Mouse (Mus musculus): Measurements from ENCODE around the gene Prokr1.
"Not testable (repeated sequence)": the region's sequence is repeated elsewhere in the genome, so short reads cannot be mapped to it uniquely, and the experiment has no call there.

Gene Prokr1

DNA sequence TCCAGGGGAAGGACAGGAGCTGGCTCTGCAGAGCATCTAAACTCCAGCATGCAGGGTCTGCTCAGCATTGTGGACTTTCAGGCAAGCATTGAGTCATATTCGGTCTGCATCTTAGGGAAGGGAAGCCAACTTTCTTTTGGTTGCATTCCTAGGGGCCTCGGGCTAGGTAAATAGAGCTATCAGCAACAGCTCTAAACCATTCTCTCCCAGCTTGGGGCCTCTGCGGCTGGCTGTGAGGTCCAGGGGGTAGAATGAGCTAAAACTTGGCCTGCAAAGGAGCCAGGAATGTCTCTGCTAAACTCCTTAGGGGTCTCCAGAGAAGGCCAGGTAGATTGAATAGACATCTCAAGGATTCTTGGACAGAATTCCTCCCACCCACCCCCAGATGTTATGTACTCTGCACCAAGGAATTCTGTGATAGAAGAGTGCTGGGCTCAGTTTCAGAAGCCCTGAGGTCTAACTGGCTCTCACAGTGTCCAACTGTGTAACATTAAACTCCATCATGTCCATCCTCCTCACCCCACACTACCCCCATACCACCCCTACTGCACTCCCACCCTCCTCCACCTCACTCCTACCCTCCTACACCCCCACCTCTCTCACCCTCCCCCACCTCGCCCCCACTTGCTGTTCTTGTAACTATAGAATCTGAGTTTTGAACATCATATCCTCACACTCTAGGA is 13.8 kb downstream of the Prokr1 start:
- in situ Hi-C loops (cut with MboI; ENCODE audit: unreplicated experiment in 2 of 2): no loop called here

DNA sequence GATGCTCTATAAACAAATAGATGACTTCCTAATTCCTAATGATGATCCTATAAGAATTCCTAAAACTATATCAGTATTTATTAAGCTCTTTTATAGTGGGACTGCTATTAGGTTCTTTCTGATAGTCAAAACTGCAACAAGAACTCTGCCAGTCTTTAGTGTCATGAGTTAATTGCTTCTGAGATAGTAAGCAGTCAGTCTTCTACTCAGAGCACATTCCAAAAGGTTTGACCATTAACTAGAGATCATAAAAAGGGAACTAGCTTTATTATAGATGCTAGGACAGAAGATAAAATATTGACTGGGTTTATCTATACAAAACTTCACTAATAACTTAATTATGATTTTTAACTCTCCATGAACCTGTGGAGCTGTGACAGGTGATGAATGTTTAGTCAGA is 18.7 kb downstream of the Prokr1 start:
- in situ Hi-C loops (cut with MboI; ENCODE audit: unreplicated experiment in 2 of 2): not testable (repeated sequence)

DNA sequence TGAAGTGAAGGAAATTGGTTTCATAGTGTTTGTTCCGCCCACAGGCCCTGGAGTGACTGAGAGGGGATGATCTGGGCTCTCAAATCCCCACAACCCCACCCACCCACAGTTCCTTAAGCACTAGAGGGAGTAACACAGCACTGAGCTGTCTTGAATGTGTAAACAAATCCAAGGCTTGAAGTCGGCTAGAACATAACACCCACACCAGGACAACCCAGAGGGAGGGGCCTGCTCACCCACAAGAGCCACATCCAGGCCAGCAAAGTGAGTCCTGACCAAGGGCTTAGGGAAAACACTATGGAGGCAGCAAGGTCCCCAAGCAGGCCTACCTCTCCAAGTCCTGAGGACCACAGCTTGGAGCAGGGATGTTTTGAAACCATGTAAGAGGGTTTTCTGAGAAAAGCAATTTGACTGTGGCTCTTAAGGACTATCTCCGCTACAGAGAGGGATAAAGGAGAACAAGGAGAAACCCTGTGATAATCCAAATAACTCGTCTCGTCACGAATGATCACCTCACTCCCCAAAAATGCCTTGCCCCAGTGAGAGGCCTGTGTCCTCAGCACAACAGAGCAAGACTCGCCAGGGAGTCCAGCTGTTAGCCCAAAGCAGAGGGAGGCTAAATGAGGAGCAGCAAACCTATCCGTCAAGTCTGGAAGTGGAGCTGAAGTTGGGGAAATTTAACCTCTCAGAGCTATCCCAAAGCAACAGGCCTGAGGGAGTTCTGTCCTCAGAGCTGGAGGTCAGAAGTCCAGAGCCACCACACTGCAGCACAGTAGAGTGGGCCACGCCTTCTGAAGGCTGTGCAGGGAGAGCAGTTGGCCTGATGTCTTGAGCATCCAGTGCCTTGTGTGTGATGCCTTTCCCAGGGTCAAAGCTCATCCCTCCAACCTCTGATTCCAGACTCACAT is 22.6 kb downstream of the Prokr1 start:
- in situ Hi-C loops (cut with MboI; ENCODE audit: unreplicated experiment in 2 of 2): no loop called here

DNA sequence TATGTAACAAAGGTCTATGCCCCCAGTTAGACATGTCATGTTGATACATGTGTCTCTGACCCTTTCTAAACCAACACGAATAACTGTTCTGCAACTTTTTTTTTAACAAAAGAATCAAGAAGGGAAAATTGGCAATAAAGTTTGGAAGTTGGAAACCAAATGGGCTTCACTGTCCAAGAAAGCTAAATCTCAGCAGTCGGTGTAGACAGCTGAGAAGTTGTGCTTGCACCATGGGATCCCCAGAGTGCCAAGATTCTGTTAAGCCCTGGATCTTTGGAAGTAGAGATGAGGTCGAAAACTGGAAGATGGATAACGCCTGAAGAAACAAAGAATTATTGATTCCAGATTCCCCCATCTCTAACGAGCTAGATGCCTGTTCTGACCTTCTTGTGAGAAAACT is 25.4 kb downstream of the Prokr1 start:
- in situ Hi-C loops (cut with MboI; ENCODE audit: unreplicated experiment in 2 of 2): no loop called here

DNA sequence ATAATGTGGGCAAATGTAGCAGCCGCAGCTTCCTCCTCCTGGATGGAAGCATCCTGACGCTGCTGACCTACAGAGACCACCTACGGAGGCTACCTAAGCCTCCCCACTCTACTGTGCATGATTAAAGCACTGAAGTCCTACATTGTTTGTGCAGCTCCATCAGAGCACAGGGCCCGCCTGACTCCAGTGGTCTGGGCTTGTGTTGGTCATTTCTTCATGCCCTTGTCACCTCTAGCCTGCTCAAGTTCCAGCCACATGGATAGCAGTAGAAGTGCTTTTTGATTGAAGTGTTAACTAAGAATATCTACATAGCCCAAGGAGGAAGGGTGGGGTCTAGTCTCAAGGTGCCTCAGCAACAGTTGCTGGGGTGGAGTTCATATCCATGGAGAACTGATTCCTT is 26.2 kb downstream of the Prokr1 start:
- in situ Hi-C loops (cut with MboI; ENCODE audit: unreplicated experiment in 2 of 2): no loop called here

DNA sequence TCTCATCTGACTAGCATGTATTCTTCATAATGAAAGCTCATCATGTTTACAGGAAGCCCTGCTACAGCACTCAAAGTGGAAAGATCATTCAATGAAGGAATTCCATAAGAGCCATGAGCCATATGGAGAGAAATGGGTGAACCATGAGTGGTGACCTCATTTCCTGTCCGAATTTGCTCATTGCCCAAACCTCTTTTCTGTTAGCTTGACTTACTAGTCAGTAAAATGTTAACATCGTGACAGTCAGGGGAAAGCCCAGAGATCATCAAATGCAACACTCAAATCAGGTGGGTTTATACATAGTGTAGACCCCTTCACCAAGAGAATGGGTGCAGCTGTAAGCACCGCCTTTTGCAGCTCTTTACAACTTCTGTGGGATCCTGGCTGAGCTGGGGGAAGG is 36.8 kb downstream of the Prokr1 start:
- in situ Hi-C loops (cut with MboI; ENCODE audit: unreplicated experiment in 2 of 2): loop anchor here in 1 of 2 experiments (10.0 kb wide), 1 partner anchor 111 kb away; no protein-coding TSS in a partner anchor

DNA sequence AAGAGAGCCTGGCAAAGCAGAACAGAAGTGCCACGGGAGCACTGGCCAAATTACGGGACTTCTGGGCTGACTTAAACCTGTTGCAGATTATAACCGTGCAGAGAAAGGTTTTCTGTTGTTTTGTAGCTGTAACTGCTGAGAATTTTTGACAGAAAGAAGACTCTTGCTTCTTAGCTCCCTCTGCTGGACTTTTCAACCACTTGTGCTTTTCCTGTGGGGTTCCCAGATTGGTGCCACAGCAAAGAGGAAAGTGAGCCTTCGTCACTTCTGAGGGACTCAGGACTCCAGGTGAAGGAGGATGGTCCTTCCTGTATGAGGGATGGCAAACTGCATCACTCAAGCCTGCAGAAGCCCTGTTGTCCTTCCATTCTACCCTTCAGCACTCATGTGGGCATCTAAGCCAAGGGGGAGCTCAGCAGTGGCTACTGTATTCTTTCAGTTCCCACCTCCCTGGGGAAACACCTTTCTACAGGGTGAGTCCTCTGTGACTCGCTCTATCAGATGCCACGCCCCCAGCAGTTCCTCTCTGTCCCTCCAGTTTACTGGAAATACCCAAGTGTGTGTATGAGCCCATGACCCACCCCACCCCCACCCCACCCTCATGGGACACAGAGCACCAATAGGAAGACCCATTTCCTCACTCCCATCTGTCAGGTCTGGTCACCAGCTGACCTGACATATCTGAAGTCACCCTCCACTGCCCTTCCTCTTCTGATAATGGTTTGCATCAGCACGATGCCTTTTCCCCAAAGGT is 38.3 kb downstream of the Prokr1 start:
- in situ Hi-C loops (cut with MboI; ENCODE audit: unreplicated experiment in 2 of 2): loop anchor here in 1 of 2 experiments (10.0 kb wide), 1 partner anchor 113 kb away; no protein-coding TSS in a partner anchor

DNA sequence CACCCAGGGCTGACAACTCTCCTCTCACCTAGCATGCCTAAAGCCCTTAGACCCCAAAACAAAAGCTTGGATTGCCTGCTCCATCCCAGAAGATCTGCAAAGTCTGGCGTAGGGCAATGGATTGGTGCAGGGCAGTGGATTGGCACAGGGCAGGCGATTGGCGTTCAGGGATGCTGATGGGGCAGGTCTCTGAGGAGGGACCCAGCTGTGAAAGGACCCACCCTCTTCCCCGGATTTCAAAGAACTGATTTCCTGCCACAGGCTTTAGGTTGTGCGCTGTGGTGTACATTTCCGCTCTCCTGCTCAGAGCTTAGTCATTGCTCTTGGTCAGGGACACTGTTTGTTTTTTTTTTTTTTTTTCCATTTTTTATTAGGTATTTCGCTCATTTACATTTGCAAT is 42.7 kb downstream of the Prokr1 start:
- in situ Hi-C loops (cut with MboI; ENCODE audit: unreplicated experiment in 2 of 2): no loop called here

DNA sequence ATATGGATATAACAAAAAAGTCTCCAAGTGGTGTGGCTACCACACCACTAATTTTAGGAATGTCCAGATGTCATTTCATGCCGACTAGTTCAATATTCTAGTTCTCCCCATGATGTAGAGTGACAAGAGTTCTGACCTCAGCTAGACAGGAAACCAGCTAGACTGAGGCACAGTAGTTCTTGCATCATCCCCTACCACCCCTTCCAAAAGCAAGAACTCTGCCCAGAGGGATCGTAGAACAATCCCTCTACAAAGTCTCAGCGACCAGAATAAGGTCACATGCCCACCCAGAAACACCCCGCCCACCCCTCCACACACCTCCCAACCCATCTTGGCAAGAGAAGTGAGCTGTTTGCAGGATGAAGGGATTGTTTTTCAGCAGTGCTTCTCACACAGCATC is 43.1 kb downstream of the Prokr1 start:
- in situ Hi-C loops (cut with MboI; ENCODE audit: unreplicated experiment in 2 of 2): no loop called here

DNA sequence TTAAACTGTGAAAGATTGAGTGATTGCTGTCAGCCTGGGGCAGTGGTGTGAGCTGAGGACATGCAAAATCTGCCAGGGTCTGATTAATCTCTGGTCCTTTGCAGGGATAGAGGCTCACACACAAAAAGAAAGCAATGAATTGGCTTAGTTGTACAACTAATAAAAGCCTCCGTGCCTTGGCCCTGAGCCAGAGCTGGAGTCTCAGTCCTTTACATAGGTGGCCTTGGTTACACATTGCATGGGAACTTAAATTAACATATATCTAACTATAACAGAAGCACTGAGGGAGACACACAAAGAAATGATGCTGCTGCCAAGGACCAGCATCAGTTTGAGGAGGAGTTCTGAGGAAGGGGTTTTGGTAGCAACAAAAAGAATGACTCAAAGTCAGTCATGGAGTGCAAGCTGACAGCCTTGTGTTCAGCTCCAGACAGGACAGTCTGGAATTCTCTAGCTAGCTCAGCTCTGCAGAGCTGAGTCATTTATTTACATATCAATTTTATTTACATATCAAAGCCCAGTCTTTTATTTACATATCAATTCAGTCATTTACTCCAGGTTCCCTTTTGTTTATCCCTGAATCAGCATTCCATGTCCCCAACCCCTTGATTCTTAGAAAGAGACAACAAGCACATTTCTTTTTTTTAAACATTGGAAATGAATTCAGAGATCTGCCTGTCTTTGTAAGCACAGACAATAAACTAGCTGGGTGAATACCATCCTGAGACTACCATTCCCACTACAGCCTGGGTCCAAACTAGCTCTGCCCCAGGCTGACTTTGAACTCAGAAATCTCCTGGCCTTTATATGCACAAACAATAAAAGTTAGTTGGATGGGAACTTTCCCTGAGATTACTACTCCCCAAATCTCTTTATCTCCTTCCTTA is 45.0 kb downstream of the Prokr1 start:
- in situ Hi-C loops (cut with MboI; ENCODE audit: unreplicated experiment in 2 of 2): no loop called here

DNA sequence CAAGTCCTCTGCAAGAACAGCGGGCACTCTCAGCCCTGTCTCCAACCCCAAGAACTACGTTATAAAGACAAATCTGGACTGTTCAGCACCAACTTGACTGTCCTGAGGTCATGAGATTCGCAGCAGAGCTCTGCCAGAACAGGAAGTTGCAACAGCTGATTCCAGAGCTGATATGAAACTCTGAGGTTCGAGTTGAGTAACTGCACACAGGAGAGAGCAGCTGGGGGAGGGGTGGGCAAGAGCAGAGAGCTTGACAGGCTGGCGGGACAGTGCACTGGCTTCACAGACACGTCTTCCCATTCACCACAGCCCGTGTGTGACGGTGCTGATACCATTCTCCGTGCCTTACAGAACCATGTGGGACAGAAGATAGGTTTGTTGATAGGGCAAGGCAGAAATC is 48.5 kb downstream of the Prokr1 start:
- in situ Hi-C loops (cut with MboI; ENCODE audit: unreplicated experiment in 2 of 2): loop anchor here in 1 of 2 experiments (5.0 kb wide), 1 partner anchor 40 kb away; no protein-coding TSS in a partner anchor

DNA sequence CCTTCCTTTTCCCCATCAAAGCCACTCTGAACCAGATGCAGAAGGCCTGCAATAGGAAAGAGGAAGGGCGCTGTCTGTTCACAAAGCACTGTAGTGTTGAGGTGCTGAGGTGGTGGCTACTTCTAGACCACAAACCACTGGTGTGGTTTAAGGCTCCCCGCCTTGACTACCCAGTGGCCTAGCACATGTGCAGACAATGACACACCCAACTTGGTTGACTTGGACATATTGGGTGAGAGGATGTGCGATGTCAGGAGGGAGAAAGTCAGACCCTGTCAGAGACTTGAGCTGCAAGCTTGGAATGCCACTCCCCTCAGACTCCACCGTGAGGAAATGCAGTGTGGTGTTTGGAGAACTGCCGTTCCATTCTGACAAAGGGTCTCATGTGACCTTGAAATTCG is 49.4 kb downstream of the Prokr1 start:
- in situ Hi-C loops (cut with MboI; ENCODE audit: unreplicated experiment in 2 of 2): loop anchor here in 1 of 2 experiments (5.0 kb wide), 1 partner anchor 39 kb away; no protein-coding TSS in a partner anchor

DNA sequence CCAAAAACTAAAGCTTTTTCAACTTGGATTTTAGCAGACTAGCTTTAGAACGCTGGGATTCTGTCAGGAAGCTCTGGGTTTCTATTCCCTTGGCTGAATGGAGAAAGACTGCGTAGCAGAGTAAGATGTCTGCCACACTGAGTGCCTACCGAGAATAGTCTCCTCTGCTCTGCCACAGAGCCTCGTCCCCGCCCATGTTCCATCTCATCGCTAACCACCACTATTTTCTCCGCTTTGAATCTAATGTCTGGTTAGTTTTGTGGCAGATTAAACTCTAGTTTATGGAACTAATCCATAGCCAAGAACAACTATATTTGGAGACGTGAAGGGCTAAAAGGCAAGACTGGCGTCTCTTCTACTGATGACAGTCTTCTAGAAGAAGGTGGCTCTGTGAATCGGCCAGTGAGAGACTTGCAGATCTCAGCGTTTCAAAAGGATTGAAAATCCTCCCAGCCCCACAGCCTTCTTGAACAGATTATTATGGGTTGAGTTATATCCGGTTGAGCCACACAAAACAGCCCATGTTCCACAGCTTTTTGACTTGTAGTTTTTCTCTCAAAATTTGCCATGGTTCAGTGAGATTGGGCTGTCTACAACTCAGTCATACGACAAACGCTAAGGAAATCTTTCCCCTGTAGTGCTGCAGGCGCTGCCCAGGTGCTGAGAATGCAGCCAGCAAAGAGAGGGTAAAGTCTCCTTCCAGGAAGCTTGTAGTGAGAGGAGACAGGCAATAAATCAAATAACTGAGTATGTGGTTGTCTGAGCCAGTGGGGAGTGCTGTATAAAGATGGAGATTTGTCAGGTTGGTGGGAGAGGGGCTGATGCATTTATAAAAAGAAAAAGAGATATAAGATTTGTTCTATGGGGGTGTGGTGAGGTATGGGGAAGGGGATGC is 51.9 kb downstream of the Prokr1 start:
- in situ Hi-C loops (cut with MboI; ENCODE audit: unreplicated experiment in 2 of 2): no loop called here

DNA sequence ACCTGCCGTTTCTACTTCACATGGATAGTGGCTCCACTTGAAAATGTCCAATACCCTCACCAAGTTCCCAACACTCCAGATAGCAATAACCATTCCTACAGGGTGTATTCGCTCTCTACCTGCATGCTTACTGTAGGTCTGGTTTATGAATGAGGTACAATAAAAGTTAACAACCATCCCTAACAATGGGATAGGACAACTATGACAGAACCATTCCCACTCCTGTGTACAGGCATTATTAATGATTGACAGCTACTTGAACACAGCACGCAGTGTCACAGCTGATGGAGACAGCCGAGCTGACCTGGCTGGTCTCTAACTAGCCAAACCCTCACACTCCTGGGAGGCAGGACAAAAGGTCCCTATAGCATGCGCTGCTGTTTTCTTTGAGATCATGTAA is 52.9 kb downstream of the Prokr1 start:
- in situ Hi-C loops (cut with MboI; ENCODE audit: unreplicated experiment in 2 of 2): no loop called here

DNA sequence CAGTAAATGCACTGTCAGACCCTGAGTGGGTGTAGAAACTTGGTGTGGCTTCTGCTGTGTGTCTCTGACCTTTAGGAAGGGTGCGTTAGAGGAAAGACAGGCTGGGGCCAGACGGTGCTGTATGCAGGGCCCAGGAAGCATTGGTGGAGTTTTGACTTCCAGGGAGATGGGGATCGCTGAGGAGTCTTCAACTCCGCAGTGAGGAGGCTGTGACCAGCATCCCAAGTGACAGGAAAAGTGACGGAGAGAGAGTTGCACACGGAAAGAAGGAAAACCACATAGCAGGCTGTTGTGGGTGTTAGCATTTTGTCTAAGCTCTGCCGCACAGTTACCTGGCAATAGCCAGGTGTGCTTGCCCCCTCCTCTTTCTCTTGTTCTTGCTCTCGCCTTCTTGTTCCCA is 54.3 kb downstream of the Prokr1 start:
- in situ Hi-C loops (cut with MboI; ENCODE audit: unreplicated experiment in 2 of 2): no loop called here

DNA sequence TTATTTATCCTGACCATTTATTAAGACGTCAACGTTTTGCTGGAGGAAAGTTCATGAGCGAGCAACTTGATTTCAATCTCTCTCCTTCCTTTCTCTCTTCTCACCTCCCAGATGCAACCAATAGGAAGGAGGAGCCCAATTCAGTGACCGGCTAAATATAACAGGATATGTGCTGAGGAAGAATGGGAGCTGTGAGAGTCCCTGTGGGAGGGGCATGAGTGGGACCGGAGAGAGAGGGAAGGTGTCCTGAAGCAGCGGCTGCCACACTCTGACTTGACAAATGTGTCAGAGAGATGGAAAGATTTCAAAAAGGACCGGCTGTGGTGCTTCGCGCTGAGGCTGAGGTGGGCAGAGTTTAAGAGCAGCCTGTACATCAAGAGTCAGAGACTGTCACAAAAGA is 54.9 kb downstream of the Prokr1 start:
- in situ Hi-C loops (cut with MboI; ENCODE audit: unreplicated experiment in 2 of 2): no loop called here

DNA sequence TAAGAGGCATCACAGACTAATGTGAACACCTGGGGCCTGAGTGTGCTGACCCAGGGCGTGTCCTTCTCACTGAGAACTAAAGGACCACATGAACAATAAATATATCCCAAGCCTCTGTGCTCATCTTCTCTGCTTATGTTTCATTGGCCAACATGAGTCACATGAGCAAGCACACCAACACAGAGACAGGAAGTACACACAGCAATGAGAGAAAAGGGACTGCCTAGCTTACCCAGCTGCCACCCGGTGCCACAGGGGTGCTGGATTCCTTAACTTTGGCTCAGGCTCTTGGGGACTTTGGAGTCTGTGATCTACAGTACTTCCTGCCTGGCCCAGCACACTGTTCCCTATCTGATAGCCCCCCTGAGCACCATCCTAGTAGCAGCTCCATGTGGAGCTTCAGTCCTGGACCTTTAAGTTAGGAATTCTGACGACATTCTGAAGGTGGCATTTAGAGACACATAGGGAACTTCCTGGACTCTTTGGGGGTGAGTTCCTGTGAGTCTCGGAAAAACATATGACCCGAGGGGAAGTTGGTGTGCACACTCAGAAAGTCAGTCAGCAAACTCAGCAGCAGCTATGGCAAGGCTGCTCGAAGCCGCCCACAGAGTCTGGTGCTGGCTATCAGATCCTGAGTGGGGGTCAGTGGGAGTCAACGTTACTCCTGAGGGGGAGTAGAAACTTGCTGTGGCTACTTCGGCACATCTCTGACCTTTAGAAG is 55.5 kb downstream of the Prokr1 start:
- in situ Hi-C loops (cut with MboI; ENCODE audit: unreplicated experiment in 2 of 2): no loop called here

DNA sequence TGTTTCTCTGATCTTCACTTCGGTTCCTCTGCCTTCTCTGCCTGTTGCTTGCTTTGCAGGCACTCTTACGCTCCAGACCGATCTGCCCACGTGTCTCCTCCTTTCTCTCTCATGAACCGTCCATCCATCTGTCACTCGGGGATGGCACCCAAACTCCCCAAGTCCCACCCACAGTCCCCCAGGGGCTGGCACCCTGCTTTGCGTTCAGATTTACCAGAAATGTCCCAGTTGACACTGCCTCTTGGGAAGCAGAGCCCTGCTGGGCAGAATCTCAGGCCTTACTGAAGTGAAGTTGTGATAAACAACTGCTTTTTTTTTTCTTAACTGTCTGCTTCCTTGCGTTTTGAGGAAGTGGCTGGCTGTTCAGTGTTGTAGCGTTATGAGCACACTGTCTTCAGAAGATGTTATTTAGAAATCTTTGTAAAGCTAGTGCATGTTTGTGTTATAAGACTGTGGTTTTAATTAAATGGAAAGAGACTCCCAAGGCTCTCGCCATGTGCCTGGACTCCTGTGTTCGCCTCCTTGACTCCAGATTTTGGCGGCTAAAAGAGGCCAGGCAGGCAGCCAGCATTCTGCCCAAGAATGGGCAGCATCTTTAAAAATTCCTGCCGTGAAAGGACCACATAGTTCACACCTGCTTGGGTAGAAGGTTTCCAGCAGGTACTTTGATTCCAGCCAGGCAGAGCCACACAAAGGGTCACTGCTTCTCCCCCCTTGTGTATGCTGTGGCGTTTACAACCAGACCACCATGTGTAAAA is 57.4 kb downstream of the Prokr1 start, which contains the start of gene Arhgap25:
TSS of gene Arhgap25 (minus strand) at position 307 of the 758 bp plus-strand sequence.
- in situ Hi-C loops (cut with MboI; ENCODE audit: unreplicated experiment in 2 of 2): no loop called here

Measured in v-Abl transformed pro-B cells (cell line).